Mouse (Mus musculus) forebrain, embryonic 13.5 days (tissue): ENCODE measurements around the gene Cdt1. TPM values are rescaled to one million over a fixed set of nuclear protein-coding genes. Genes with fewer than 3 reads are reported as not detected.

Source experiments
- ATAC-seq: fragments of 200-750 bp; cut with Nextera tagmentation; 2 replicates; pipeline ENCODE4 v1.8.0; 2017
- H3K27ac ChIP-seq: fragments of 300-500 bp; sonication (generic); 2 replicates; pipeline ENCODE4 v1.5.1; 2015; ENCODE audit warnings: inconsistent platforms, mild to moderate bottlenecking, moderate library complexity
- H3K27me3 ChIP-seq: fragments of 300-500 bp; sonication (generic); 2 replicates; pipeline ENCODE4 v1.6.1; 2015; ENCODE audit warnings: mild to moderate bottlenecking, inconsistent platforms
- H3K36me3 ChIP-seq: fragments of 300-500 bp; sonication (generic); 2 replicates; pipeline ENCODE4 v1.6.1; 2015; ENCODE audit warnings: mild to moderate bottlenecking, inconsistent platforms; ENCODE audit not compliant: poor library complexity, severe bottlenecking
- H3K4me1 ChIP-seq: fragments of 300-500 bp; sonication (generic); 2 replicates; pipeline ENCODE4 v1.6.1; 2015; ENCODE audit warnings: inconsistent platforms
- H3K4me2 ChIP-seq: fragments of 300-500 bp; sonication (generic); 2 replicates; pipeline ENCODE4 v1.6.1; 2015; ENCODE audit warnings: inconsistent platforms, mild to moderate bottlenecking, moderate library complexity
- H3K4me3 ChIP-seq: fragments of 300-500 bp; sonication (generic); 2 replicates; pipeline ENCODE4 v1.5.1; 2015; ENCODE audit warnings: mild to moderate bottlenecking, inconsistent platforms
- H3K9ac ChIP-seq: fragments of 300-500 bp; sonication (generic); 2 replicates; pipeline ENCODE4 v1.6.1; 2015; ENCODE audit warnings: mild to moderate bottlenecking, inconsistent platforms
- H3K9me3 ChIP-seq: fragments of 300-500 bp; sonication (generic); replicated peaks from 2 replicates; pipeline ENCODE4 v1.6.1; 2016; ENCODE audit warnings: inconsistent platforms
- WGBS: fragments of 180-500 bp; shearing (Covaris S2); methylation state at CpG from one replicate; pipeline ENCODE4 v1.1.7; 2015; 5-methylcytosine and 5-hydroxymethylcytosine counted together
- polyA plus RNA-seq: library from polyadenylated mRNA; unstranded; fragments of >200 nt; fragmentation: Nextera tagmentation; extraction: Ambion mirVana; gene quantifications from 2 replicates; pipeline ENCODE4 v1.2.1, GENCODE M21; 2015

Gene Cdt1
- polyA plus RNA-seq, 1 experiment from 2014 or later: 29.1 TPM

- H3K27ac ChIP-seq: no peak overlapping the region
- no peaks in the 10 kb centered on the region for H3K9me3 ChIP-seq
- H3K36me3 ChIP-seq: no peaks in the 10 kb centered on the region
- no peak overlapping the region for H3K4me3 ChIP-seq
- 84% methylated on average over 11 of the region's 12 CpGs for WGBS
- H3K27me3 ChIP-seq: no peaks in the 10 kb centered on the region
- ATAC-seq: no peak
- no peak overlapping the region for H3K4me2 ChIP-seq
- no peak overlapping the region for H3K9ac ChIP-seq
- H3K4me1 ChIP-seq: peaks cover 5% of the 10 kb centered on the region
Measured at GRCm38 (mm10) chr8:122606810-122607209, 39.0 kb downstream of the Cdt1 start.

DNA sequence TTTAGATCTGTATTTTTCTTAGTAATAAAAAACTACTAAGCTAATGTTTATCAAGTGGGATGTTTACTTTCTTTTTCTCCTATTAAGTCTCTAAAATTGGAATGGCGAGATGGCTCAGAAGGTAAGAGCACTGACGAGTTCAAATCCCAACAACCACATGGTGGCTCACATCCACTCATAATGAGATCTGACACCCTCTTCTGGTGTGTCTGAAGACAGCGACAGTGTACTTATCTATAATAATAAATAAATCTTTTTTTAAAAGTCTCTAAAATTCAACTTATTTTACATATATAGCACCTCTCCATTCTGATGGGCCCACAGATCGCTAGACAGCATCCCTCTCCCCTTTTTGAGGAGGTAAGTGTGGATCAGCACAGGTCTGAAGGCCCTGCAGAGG, 42.4 kb downstream of the Cdt1 start:
- H3K4me3 ChIP-seq: no peak overlapping the region
- no peaks in the 10 kb centered on the region for H3K27me3 ChIP-seq
- 62% methylated on average over 4 of the region's 4 CpGs for WGBS
- no peak for ATAC-seq
- H3K4me2 ChIP-seq: peak overlapping the region; percentile 71
- no peaks in the 10 kb centered on the region for H3K9me3 ChIP-seq
- H3K9ac ChIP-seq: no peak overlapping the region
- peaks cover 17% of the 10 kb centered on the region for H3K4me1 ChIP-seq
- no peak overlapping the region for H3K27ac ChIP-seq
- no peaks in the 10 kb centered on the region for H3K36me3 ChIP-seq

DNA sequence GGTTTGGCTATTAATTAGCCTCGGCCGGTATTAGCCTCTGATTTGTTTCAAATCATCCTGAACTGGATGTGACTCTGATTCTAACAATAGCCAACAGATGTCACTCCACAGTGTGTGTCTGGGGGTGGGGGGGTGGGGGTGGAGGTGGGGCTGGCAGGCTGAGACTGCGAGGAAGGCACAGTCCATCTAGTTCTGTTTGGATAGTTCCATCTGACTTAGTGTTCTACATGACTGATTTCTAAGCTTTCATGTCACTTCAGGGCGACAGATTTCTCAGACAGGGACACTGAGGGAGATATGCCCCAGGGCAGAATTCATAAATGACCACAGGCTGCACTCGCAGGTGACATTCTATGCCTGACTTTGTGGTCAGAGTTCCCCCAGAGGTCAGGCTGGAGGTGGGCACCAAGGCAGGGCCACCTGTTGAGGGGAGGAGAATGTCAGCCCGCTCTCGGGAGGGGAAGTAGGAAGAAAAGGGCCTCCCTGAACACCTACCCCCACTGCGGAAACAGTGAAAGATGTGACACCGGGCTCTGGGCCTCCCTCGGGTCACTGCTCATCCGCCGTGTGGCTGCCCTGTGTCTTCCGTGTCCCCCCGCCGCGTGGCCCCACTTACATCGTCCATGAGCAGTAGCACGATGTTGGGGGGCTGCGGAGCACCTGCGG, 42.9 kb downstream of the Cdt1 start:
- no peaks in the 10 kb centered on the region for H3K9me3 ChIP-seq
- ATAC-seq: no peak; the same call in 1 of the 2 replicates
- H3K4me1 ChIP-seq: peaks cover 17% of the 10 kb centered on the region
- no peaks in the 10 kb centered on the region for H3K36me3 ChIP-seq
- H3K27me3 ChIP-seq: no peaks in the 10 kb centered on the region
- peak overlapping the region; percentile 71 for H3K4me2 ChIP-seq
- H3K27ac ChIP-seq: peak overlapping the region; percentile 75
- H3K9ac ChIP-seq: peak overlapping the region; percentile 75
- WGBS: 3% methylated on average over 20 of the region's 20 CpGs
- H3K4me3 ChIP-seq: peak overlapping the region; percentile 71

GRCm38 (mm10) chr8:122611295-122612133, 43.7 kb downstream of the Cdt1 start, which contains the start of the genes Galns and Trappc2l:
Gene Galns, minus strand, starts transcription at chr8:122611463.
Gene Trappc2l, plus strand, starts transcription at chr8:122611640.
- Histone ChIP-seq H3K9me3 (no peaks in the 10 kb centered on the region), H3K27me3 (no peaks in the 10 kb centered on the region), H3K27ac (peak within 1 kb of the TSS; percentile 75), H3K36me3 (no peaks in the 10 kb centered on the region), H3K4me2 (peak within 1 kb of the TSS; percentile 71), H3K9ac (peak within 1 kb of the TSS; percentile 83), H3K4me1 (peaks cover 17% of the 10 kb centered on the region), H3K4me3 (peak within 1 kb of the TSS; percentile 71)
- ATAC-seq: peak; percentile 97
- under 1% methylated on average over 48 of the region's 57 CpGs for WGBS

- Histone ChIP-seq H3K9me3 (no peaks in the 10 kb centered on the region), H3K27ac (no peak overlapping the region), H3K4me1 (peaks cover 15% of the 10 kb centered on the region), H3K9ac (no peak overlapping the region), H3K36me3 (no peaks in the 10 kb centered on the region), H3K4me2 (no peak overlapping the region), H3K27me3 (no peaks in the 10 kb centered on the region), H3K4me3 (no peak overlapping the region)
- 74% methylated on average over 9 of the region's 9 CpGs for whole genome bisulfite sequencing
- no peak for ATAC-seq
Measured at GRCm38 (mm10) chr8:122616181-122616905, 48.5 kb downstream of the Cdt1 start.

DNA sequence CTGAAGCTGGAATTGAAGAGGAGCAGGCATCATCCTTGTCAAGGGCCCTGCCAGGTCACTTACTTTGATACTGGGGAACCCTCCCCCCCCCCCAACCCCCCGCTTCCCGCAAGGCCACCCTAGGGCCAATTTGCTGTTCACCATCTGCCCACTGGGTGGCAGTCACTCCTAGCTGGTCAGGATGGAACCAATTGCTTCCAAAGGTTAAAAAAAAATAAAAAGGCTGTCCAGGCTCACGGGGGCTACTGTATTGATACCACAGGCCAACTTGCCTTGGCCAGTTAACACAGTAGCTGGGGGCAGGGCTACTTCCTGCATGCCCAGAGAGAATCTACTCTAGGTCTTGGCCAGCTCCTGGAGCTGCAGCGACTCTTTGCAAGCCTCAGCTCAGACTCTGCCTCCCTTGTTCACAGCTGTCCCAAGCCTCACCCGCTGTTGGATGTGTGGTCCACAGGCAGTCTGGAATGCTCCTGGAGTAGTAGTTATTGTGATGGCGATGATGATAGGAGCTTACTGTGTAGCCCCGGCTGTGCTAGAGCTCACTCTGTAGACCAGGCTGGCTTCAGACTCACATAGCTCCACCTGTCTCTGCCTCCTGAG, 50.2 kb downstream of the Cdt1 start:
- Histone ChIP-seq H3K27me3 (no peaks in the 10 kb centered on the region), H3K4me3 (no peak overlapping the region), H3K4me1 (peaks cover 4% of the 10 kb centered on the region; the same call in 1 of the 2 replicates), H3K4me2 (no peak overlapping the region), H3K36me3 (no peaks in the 10 kb centered on the region), H3K9ac (no peak overlapping the region), H3K27ac (no peak overlapping the region), H3K9me3 (no peaks in the 10 kb centered on the region)
- WGBS: 38% methylated on average over 5 of the region's 7 CpGs
- peak; percentile 37; the same call in 1 of the 2 replicates for ATAC-seq

- no peak overlapping the region for H3K4me2 ChIP-seq
- no peaks in the 10 kb centered on the region for H3K9me3 ChIP-seq
- no peak overlapping the region for H3K4me3 ChIP-seq
- H3K4me1 ChIP-seq: peaks cover 3% of the 10 kb centered on the region; the same call in 1 of the 2 replicates
- H3K27me3 ChIP-seq: no peaks in the 10 kb centered on the region
- 76% methylated on average over 6 of the region's 6 CpGs for WGBS
- no peak for ATAC-seq
- H3K9ac ChIP-seq: no peak overlapping the region
- no peaks in the 10 kb centered on the region for H3K36me3 ChIP-seq
- no peak overlapping the region for H3K27ac ChIP-seq
Measured at GRCm38 (mm10) chr8:122618660-122619378, 51.0 kb downstream of the Cdt1 start.

GRCm38 (mm10) chr8:122620446-122620845, 52.6 kb downstream of the Cdt1 start:
- no peaks in the 10 kb centered on the region for H3K27me3 ChIP-seq
- no peak overlapping the region for H3K9ac ChIP-seq
- H3K4me2 ChIP-seq: no peak overlapping the region
- no peak overlapping the region for H3K4me3 ChIP-seq
- 39% methylated on average over 5 of the region's 5 CpGs for WGBS
- H3K36me3 ChIP-seq: no peaks in the 10 kb centered on the region
- no peak for ATAC-seq
- no peaks in the 10 kb centered on the region for H3K9me3 ChIP-seq
- peaks cover 3% of the 10 kb centered on the region; the same call in 1 of the 2 replicates for H3K4me1 ChIP-seq
- no peak overlapping the region for H3K27ac ChIP-seq

DNA sequence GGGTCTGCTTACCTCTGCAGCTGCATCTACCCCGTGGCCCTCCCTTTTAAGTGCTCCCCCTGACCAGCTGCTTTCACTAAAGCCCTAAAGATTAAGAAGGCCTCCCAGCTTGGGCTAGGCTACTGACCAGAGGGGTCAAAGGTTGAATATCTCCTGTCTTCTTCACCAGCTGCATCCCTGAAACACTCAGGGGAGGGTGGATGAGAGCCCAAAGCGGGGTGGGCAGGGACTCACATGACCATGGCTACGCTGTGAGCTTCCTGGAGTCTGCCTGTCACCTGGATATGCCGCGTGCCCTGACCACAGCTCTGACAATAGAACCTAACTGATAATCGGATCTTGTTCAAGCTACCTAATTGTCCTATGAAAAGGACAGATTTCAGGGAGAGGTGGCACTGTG, 54.9 kb downstream of the Cdt1 start, which contains the start of gene Pabpn1l:
Gene Pabpn1l (minus strand): TSS at position 13 of the 400 bp plus-strand sequence.
- Histone ChIP-seq H3K4me3 (no peak within 1 kb of the TSS), H3K36me3 (no peaks in the 10 kb centered on the region), H3K4me2 (no peak within 1 kb of the TSS), H3K27me3 (no peaks in the 10 kb centered on the region), H3K9me3 (no peaks in the 10 kb centered on the region), H3K9ac (no peak within 1 kb of the TSS), H3K27ac (no peak within 1 kb of the TSS), H3K4me1 (peaks cover 3% of the 10 kb centered on the region; the same call in 1 of the 2 replicates)
- WGBS: 68% methylated on average over 6 of the region's 6 CpGs
- ATAC-seq: no peak
